Mouse (Mus musculus) frontal cortex, postnatal 14 days (tissue): ENCODE measurements around the gene Prr22.

Experiments used
- DNase-seq, 2 experiments: peaks; one replicate each; pipeline ENCODE4 v3.0.0; 2022; ENCODE audit warnings: low spot score in 2 of 2

The Prr22 gene

GRCm38 (mm10) chr17:56769950-56770349 is at the start of gene Prr22:
Prr22 (plus strand) TSS chr17:56770250.
- no peak for DNase-seq

- DNase-seq: no peak
These were observed 47.6 kb upstream of the Prr22 start for GRCm38 (mm10) chr17:56722441-56722840.

GRCm38 (mm10) chr17:56723419-56724161 is 46.5 kb upstream of the Prr22 start:
- no peak for DNase-seq

- no peak for DNase-seq
These were observed 42.9 kb upstream of the Prr22 start for GRCm38 (mm10) chr17:56727029-56727649.

GRCm38 (mm10) chr17:56727659-56728058 is 42.4 kb upstream of the Prr22 start:
- DNase-seq: no peak

GRCm38 (mm10) chr17:56728117-56728516 is 41.9 kb upstream of the Prr22 start:
- DNase-seq: no peak

- no peak for DNase-seq
These were observed 40.9 kb upstream of the Prr22 start for GRCm38 (mm10) chr17:56729151-56729550.

GRCm38 (mm10) chr17:56729656-56730055 is 40.4 kb upstream of the Prr22 start:
- DNase-seq: no peak

- no peak for DNase-seq
These were observed 33.5 kb upstream of the Prr22 start for GRCm38 (mm10) chr17:56736534-56736933.

GRCm38 (mm10) chr17:56738221-56738620 is 31.8 kb upstream of the Prr22 start:
- DNase-seq: no peak

- DNase-seq: no peak
These were observed 29.8 kb upstream of the Prr22 start for GRCm38 (mm10) chr17:56740118-56740787.

GRCm38 (mm10) chr17:56740788-56741160 is 29.3 kb upstream of the Prr22 start:
- no peak for DNase-seq

- DNase-seq: no peak
These were observed 25.9 kb upstream of the Prr22 start for GRCm38 (mm10) chr17:56744173-56744572.

- no peak for DNase-seq
These were observed 18.5 kb upstream of the Prr22 start for GRCm38 (mm10) chr17:56751404-56752072.

GRCm38 (mm10) chr17:56753452-56753851 is 16.6 kb upstream of the Prr22 start:
- DNase-seq: no peak

GRCm38 (mm10) chr17:56754271-56755185 is 15.5 kb upstream of the Prr22 start:
- no peak for DNase-seq

- DNase-seq: no peak
These were observed 13.2 kb upstream of the Prr22 start for GRCm38 (mm10) chr17:56756703-56757399.

GRCm38 (mm10) chr17:56757416-56758123 is 12.5 kb upstream of the Prr22 start, which contains the start of gene Nrtn:
Nrtn (minus strand) TSS chr17:56757530.
- DNase-seq: peak in 1 of 2 experiments; percentile 53

- DNase-seq: peak; percentile 51 to 56
These were observed 11.9 kb upstream of the Prr22 start for GRCm38 (mm10) chr17:56758132-56758531.

GRCm38 (mm10) chr17:56759261-56759660 is 10.8 kb upstream of the Prr22 start:
- DNase-seq: no peak
